In the genomic region with DNA sequence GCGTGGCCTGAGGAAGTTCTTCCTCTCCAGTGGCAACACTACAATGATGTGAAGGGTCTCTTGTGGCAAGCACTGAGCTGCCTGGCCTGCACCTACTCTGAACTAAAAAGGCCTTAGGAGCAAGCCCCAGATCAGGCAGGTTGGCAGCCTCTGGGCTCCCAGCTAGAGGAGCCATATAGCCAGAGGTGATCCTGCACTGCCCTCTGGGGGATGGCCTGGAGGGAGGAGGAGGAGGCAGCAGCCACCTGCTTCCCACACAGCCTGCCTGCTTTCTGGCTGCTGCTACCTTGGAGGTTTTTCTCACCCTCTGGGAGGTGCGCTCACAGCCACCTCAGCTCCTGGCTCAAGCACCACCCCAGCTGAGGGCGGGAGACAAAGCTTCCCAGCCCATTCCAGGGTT, we compare ENCODE assay signal across 9 mouse cellular contexts. TPM values are rescaled to one million over a fixed set of nuclear protein-coding genes. Genes with fewer than 3 reads are reported as not detected.
DNase-seq lines count a peak whose midpoint lies in the region; ATAC-seq and TF ChIP-seq lines count a peak whose summit lies in the region.
"Had no signal": no experiment of that assay in that cellular context is flagged by ENCODE, and none has a peak within 500 bp of the region (broad histone marks: within the 10 kb centered on the region; RNA-seq: fewer than 3 reads in every experiment).

No protein-coding gene starts in this region.

- no peaks in the 10 kb centered on the region for H3K9me3 ChIP-seq in kidney, embryonic 16.5 days (ENCODE audit: low read length)
- no peaks in the 10 kb centered on the region for H3K9me3 ChIP-seq in kidney, embryonic 14.5 days (ENCODE audit: control insufficient read depth, low read length)
- no peaks in the 10 kb centered on the region for H3K9me3 ChIP-seq in forebrain, embryonic 16.5 days (ENCODE audit: control insufficient read depth, low read length)
- H3K9me3 ChIP-seq in lung, embryonic 16.5 days (ENCODE audit: control insufficient read depth, low read length) = no peaks in the 10 kb centered on the region
- H3K9me3 ChIP-seq: liver, embryonic 15.5 days had no signal

- WGBS in kidney, embryonic 16.5 days = 32% methylated on average over 3 of the region's 3 CpGs
- 39% methylated on average over 3 of the region's 3 CpGs for WGBS in kidney, embryonic 14.5 days
- WGBS in forebrain, embryonic 16.5 days = 35% methylated on average over 3 of the region's 3 CpGs
- WGBS in lung, embryonic 16.5 days = 21% methylated on average over 3 of the region's 3 CpGs

- no peak overlapping the region for H3K4me3 ChIP-seq in kidney, embryonic 16.5 days (ENCODE audit: low read length)
- H3K4me3 ChIP-seq in kidney, embryonic 14.5 days (ENCODE audit: low read length) = no peak overlapping the region
- no peak overlapping the region for H3K4me3 ChIP-seq in forebrain, embryonic 16.5 days (replicated peaks; ENCODE audit: low read length)
- H3K4me3 ChIP-seq in lung, embryonic 16.5 days (ENCODE audit: low read length) = no peak overlapping the region
- H3K4me3 ChIP-seq: liver, embryonic 15.5 days had no signal

- H3K4me1 ChIP-seq in kidney, embryonic 16.5 days (ENCODE audit: insufficient read depth, low read length) = 0 out of 2 replicates have a peak, but pooled peaks cover 11% of the 10 kb centered on the region
- H3K4me1 ChIP-seq in kidney, embryonic 14.5 days (ENCODE audit: control insufficient read depth, insufficient read depth, low read length) = no peaks in the 10 kb centered on the region
- H3K4me1 ChIP-seq in forebrain, embryonic 16.5 days (replicated peaks; ENCODE audit: control insufficient read depth, insufficient read depth, low read length) = peaks cover 11% of the 10 kb centered on the region; the same call in 1 of the 2 replicates
- peaks cover 13% of the 10 kb centered on the region for H3K4me1 ChIP-seq in lung, embryonic 16.5 days (replicated peaks; ENCODE audit: control insufficient read depth, insufficient read depth, low read length)
- H3K4me1 ChIP-seq: liver, embryonic 15.5 days had no signal

- H3K4me2 ChIP-seq in kidney, embryonic 16.5 days (replicated peaks; ENCODE audit: low read depth, low read length) = no peak overlapping the region
- H3K4me2 ChIP-seq in kidney, embryonic 14.5 days (replicated peaks; ENCODE audit: low read depth, low read length) = no peak overlapping the region
- no peak overlapping the region for H3K4me2 ChIP-seq in forebrain, embryonic 16.5 days (ENCODE audit: low read length)
- no peak overlapping the region for H3K4me2 ChIP-seq in lung, embryonic 16.5 days (ENCODE audit: low read depth, low read length)
- H3K4me2 ChIP-seq: liver, embryonic 15.5 days had no signal

- ATAC-seq in kidney, embryonic 16.5 days (ENCODE audit: low FRiP score, low TSS enrichment) = peak; percentile 73
- ATAC-seq in kidney, embryonic 14.5 days (ENCODE audit: low FRiP score, low TSS enrichment) = no peak
- ATAC-seq in forebrain, embryonic 16.5 days = peak; percentile 26; the same call in 1 of the 2 replicates
- ATAC-seq in lung, embryonic 16.5 days (ENCODE audit: low read depth) = peak; percentile 61
- no peak for ATAC-seq in granulocyte monocyte progenitor cell, adult 5-6 weeks (replicated peaks; ENCODE audit: poor library complexity, severe bottlenecking)

- no peak overlapping the region for H3K27ac ChIP-seq in kidney, embryonic 16.5 days (ENCODE audit: low read length)
- H3K27ac ChIP-seq in kidney, embryonic 14.5 days (ENCODE audit: low read depth, low read length) = no peak overlapping the region
- no peak overlapping the region for H3K27ac ChIP-seq in forebrain, embryonic 16.5 days (ENCODE audit: low read length)
- H3K27ac ChIP-seq in lung, embryonic 16.5 days (ENCODE audit: low read length) = peak overlapping the region; percentile 70
- H3K27ac ChIP-seq: liver, embryonic 15.5 days had no signal

- H3K9ac ChIP-seq in kidney, embryonic 16.5 days (replicated peaks; ENCODE audit: low read length) = no peak overlapping the region
- no peak overlapping the region for H3K9ac ChIP-seq in kidney, embryonic 14.5 days (ENCODE audit: low read depth, low read length)
- no peak overlapping the region for H3K9ac ChIP-seq in forebrain, embryonic 16.5 days (replicated peaks; ENCODE audit: low read depth, low read length)
- no peak overlapping the region; the same call in 1 of the 2 replicates for H3K9ac ChIP-seq in lung, embryonic 16.5 days (ENCODE audit: low read length)
- H3K9ac ChIP-seq: liver, embryonic 15.5 days had no signal

- TF ChIP-seq CTCF in brain, embryonic 14.5 days (IDR thresholded peaks at IDR 0.05; ENCODE audit: borderline replicate concordance, extremely low read depth, insufficient read depth, insufficient read length) = peak; percentile 51; the same call in 1 of the 2 replicates

- peak; percentile 62 for DNase-seq in brain, embryonic 14.5 days (ENCODE audit: low read depth)
- DNase-seq in thymus, postnatal 4 days = peak; percentile 56
- DNase-seq in yolk sac, embryonic 10.5 days (ENCODE audit: low spot score) = no peak

- no peaks in the 10 kb centered on the region for H3K36me3 ChIP-seq in kidney, embryonic 16.5 days (ENCODE audit: insufficient read depth, low read length)
- H3K36me3 ChIP-seq in kidney, embryonic 14.5 days (ENCODE audit: control insufficient read depth, insufficient read depth, low read length) = no peaks in the 10 kb centered on the region
- no peaks in the 10 kb centered on the region for H3K36me3 ChIP-seq in forebrain, embryonic 16.5 days (ENCODE audit: control insufficient read depth, insufficient read depth)
- H3K36me3 ChIP-seq in lung, embryonic 16.5 days (ENCODE audit: control insufficient read depth, insufficient read depth, low read length) = no peaks in the 10 kb centered on the region
- H3K36me3 ChIP-seq: liver, embryonic 15.5 days had no signal

- H3K27me3 ChIP-seq in kidney, embryonic 16.5 days (ENCODE audit: insufficient read depth, low read length) = no peaks in the 10 kb centered on the region
- no peaks in the 10 kb centered on the region for H3K27me3 ChIP-seq in kidney, embryonic 14.5 days (ENCODE audit: control insufficient read depth, insufficient read depth, low read length)
- H3K27me3 ChIP-seq in forebrain, embryonic 16.5 days (replicated peaks; ENCODE audit: control insufficient read depth, insufficient read depth, low read length) = no peaks in the 10 kb centered on the region
- no peaks in the 10 kb centered on the region for H3K27me3 ChIP-seq in lung, embryonic 16.5 days (ENCODE audit: control insufficient read depth, insufficient read depth, low read depth, low read length)

- no peak for TF ChIP-seq POLR2A in brain, embryonic 14.5 days (IDR thresholded peaks at IDR 0.05; ENCODE audit: borderline replicate concordance, extremely low read depth, insufficient read depth, insufficient read length, poor library complexity, severe bottlenecking)

RNA-seq across cellular contexts. Expression of a gene that starts 22.4 kb away (rescaled TPM):
- not detected in 2 replicates for polyA plus RNA-seq in kidney, embryonic 16.5 days (2015; fragmentation: Nextera tagmentation; extraction: Ambion mirVana)
- polyA plus RNA-seq in kidney, embryonic 14.5 days (2014; fragmentation: Nextera tagmentation; extraction: Ambion mirVana) = not detected in 2 replicates
- 0.05 TPM in 1 of 2 replicates, not detected in the other for polyA plus RNA-seq in brain, embryonic 14.5 days (2012; rRNA removed)
- polyA plus RNA-seq in forebrain, embryonic 16.5 days (2015; fragmentation: Nextera tagmentation; extraction: Ambion mirVana) = not detected in 2 replicates
- not detected in 2 replicates for polyA plus RNA-seq in lung, embryonic 16.5 days (2015; fragmentation: Nextera tagmentation; extraction: Ambion mirVana)
- not detected in 2 replicates for total RNA-seq in granulocyte monocyte progenitor cell, adult 5-6 weeks (2014; fragmentation: Nextera tagmentation)
- total RNA-seq in granulocyte monocyte progenitor cell, adult 5-6 weeks (2017) = not detected in 2 replicates
- polyA plus RNA-seq: liver, embryonic 15.5 days had no signal

Comparison
In these comparisons a context has a peak if more than half of its experiments do, and no peak if none do; other contexts are left out.
1. ATAC-seq: peak in kidney, embryonic 16.5 days (single experiment), forebrain, embryonic 16.5 days (single experiment) and lung, embryonic 16.5 days (single experiment); none in kidney, embryonic 14.5 days (single experiment) and granulocyte monocyte progenitor cell, adult 5-6 weeks (single experiment).